Mouse (Mus musculus): ENCODE data around the gene Six4.
"Not testable (repeated sequence)": the region's sequence is repeated elsewhere in the genome, so short reads cannot be mapped to it uniquely, and the experiment has no call there.

The Six4 gene

DNA sequence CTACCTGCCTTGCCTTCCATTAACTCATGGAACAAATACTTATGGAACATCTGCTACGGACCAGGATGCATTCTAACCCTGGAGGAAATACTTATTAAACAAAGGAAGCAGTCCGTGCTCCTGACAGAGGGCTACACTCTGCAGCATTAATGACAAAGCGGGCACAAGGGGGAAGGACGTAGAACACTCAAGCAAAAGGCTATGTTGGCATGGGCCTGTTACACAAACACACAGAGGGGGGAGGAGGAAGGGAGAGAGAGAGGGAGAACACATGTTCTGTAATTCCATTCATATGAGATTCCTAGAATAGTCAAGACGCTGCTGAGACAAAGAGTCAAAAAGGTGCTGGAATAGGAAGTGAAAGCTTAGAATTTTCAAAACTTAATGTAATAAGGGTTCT, 24.8 kb downstream of the Six4 start:
- no peak for DNase-seq (ENCODE audit: low read depth, low spot score)

DNA sequence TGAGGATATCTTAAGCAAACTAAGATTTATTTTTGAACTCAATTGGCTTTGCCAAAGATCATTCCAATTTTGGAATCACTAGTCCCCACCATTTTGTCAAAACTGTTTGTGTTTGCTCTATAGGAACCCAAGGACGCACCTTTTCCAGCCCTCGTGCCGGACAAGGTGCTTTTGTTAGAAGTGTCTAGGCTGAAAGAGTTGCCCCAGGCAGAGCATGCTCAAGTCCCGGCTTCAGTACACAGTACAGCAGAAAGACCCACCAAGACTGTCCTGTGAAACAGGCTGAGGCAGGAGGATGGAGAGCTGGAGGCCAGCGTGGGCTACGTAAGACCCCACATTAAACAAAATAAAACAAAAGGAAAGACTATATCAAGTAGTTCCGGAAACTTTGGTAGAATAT, 26.2 kb downstream of the Six4 start:
- no peak for DNase-seq (ENCODE audit: low read depth, low spot score)

DNA sequence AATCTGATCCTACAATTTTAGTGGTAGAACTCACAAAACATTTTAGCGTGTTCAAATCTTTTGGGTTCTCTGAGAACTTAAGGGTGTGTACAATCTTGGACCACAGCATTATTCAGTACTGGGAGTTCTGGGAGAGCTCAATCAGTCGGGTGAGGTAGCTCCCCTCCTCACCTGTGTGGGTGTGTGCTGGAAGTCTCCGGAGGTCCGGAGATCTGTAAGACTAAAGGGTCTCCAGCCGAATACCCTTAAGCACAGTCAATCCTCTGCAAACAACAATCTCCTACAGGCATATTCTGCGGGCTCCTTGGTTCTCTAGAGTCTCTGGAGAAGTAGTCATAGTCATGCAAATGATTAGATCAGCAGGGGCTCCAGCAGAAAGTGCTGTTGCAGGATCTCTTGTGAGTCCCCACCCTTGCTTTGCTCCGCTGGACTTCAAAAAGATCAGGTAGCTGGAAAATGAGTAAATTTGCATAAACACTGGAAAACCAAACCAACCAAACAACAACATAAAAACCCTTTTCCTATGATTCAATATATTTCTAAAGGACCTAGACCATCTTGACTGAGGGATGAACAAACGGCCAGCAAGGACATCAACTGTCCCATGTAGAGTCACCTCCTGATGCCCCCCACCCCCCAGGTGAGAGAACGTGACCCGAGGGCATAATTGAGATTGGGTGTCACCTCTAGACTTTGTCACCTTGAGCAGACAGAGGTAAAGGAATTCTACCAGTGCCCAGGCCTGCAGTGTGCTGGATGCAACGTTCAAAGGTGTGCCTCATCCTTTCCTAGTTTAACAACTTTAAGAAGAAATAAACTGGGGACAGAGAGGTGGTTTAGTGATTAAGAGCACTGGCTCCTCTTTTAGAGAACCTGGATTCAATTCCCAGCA, 27.3 kb downstream of the Six4 start:
- DNase-seq (ENCODE audit: low read depth, low spot score), result no peak

DNA sequence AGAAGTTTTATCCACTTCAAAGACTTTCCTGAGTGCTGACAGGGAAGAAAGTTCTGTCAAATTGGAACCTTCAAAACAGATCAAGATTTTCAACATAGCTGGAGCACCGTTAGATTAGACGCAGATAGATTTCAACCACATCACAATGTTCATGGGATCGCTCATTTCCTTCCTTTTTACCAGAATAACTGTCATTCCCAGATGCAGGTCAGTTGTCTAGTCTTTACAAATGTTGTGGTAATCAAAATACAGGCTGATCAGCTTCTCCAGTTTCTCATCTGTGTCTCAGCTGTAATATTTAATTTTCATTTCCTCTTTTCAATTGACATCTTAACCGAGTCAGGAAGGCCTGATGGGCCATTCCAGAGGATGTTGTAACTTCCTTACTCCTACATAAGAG, 29.5 kb downstream of the Six4 start:
- DNase-seq (ENCODE audit: low read depth, low spot score), result no peak

DNA sequence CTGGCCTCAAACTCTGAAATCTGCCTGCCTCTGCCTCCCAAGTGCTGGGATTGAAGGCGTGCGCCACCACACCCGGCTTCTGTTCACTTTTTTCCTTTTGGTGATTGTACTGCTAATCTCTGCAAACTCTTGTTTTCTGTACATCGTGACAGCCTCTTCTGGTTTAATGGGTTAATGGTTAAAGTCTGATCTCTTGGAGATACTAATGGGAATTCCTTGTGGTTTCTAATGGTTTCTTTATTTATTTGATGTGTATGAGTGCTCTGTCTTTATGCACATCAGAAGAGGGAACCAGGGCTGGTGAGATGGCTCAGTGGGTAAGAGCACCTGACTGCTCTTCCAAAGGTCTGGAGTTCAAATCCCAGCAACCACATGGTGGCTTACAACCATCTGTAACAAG, 31.4 kb downstream of the Six4 start:
- DNase-seq (ENCODE audit: low read depth, low spot score), result not testable (repeated sequence)

DNA sequence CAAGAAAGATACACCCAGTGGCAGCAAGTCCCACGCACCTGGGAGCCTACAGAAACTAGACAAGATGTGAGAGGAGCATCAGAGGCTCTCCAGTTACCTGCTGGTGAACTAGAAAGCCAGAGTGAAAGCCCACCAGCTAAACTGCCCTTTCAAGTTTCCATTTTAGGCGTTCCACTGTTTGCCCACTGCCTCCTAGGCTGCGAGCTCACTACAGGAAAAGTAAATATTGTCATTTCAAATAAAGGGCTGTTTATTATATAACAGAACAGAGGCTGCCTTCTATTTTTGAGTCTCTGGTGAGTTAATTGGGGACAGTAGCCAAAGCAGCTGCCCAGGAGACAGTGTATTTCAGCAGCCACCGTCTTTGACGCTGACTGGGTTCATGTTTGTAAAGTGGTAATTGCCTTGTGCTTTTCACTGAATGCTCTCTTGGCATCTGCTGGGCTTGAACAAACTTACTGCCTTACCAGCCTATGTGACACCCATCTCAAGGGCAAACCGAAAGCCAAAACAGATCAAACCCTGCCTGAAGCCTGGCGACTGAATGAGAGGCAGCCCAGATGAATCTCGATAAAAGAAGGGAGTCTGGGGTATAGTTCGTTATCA, 52.3 kb downstream of the Six4 start:
- no peak for DNase-seq (ENCODE audit: low read depth, low spot score)

DNA sequence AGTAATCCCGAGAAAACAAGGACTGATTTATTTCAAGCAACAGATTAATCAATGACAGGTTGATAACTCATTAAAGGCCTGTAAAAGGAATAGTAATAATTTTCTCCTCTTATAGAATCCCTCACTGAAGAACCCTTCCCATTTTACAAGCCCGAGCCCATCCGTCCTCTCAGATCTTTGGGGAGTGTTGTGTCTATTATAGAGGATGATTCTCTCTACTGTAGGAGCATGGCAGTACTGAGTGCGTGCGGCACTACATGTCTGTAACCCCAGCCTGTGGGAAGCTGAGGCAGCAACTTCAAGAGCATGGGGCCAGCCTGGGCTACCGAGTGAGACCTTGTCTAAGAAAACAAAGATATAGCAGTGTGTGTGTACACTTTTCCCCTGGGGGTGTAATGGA, 55.8 kb downstream of the Six4 start:
- no peak for DNase-seq (ENCODE audit: low read depth, low spot score)

DNA sequence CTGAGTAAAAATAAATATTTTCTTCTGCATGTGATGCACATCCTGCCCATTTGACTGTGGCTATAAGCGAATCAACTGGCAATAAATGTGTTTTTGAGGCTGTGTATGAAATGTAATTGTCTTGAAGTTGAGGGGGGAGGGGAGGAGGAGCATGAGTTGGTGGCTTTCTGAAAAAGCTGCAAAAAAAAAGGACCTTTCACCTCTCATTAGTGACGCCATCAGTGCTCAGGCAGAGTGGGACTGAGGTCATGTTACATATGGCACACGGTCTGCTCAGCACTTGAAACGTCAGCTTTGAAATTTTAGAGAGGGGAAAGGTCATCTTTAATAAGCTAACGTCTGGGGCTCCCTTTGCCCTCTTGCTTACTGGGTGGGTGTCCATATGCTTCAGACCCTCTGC, 57.8 kb downstream of the Six4 start:
- DNase-seq (ENCODE audit: low read depth, low spot score), result no peak

DNA sequence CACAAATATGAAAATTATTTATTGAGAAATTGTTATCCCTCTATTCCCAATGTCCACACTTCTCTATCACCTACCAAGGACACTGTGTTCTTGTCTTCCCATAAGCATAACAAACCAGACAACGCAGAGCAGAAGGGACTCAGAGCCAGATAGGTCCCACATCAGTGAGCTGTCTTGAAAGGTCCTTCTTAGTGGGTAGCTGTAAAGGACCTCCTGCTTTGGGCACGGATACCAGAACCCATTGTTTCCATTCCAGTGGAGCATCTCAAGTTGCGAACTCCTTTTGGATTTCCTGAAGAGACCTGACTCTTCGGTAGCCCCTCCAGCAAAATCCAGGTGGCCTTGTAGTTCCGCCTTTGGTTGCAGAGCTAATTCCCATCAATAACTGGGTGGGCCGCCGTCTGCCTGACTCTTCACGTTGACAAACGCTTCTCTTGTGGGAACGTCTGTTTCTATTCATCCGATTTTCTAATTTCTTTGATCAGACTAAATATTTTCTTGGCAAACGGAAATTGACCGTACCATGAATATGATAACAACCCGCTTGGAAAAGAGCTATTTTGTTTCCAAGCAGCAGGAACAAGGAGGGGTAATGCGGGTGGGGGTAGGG, 58.6 kb downstream of the Six4 start:
- no peak for DNase-seq (ENCODE audit: low read depth, low spot score)

DNA sequence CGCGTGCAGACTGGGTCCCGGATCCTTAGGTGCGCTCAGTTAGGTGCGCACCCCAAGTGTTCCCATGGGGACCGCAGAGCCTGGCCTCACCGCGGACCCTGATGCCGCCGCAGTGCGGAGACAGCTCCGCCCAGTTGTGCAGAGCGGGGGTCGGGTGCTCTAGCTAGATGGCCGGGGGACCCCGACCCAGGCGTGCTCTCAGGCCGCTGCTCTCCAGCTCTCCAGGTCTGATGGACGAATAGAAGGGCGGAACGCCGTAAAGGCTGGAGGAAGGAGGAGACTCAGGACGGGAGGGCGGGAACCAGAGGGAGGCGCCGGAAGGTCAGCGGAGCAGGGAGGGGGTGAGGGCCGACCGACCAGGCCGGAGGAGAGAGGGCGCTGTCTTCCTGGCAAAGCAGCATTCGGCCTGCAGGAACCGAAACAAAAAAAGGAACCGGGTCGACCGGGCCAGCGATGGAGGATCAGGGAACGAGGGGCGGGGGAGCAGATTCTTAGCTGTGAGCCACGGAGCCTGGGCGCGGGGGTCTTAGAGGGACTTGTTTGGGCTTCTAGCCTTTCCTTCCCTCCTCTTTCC, 59.5 kb downstream of the Six4 start, which contains the start of gene Six1:
Six1 (minus strand) TSS at position 220 of the 574 bp plus-strand sequence.
- DNase-seq (ENCODE audit: low read depth, low spot score), result no peak

DNA sequence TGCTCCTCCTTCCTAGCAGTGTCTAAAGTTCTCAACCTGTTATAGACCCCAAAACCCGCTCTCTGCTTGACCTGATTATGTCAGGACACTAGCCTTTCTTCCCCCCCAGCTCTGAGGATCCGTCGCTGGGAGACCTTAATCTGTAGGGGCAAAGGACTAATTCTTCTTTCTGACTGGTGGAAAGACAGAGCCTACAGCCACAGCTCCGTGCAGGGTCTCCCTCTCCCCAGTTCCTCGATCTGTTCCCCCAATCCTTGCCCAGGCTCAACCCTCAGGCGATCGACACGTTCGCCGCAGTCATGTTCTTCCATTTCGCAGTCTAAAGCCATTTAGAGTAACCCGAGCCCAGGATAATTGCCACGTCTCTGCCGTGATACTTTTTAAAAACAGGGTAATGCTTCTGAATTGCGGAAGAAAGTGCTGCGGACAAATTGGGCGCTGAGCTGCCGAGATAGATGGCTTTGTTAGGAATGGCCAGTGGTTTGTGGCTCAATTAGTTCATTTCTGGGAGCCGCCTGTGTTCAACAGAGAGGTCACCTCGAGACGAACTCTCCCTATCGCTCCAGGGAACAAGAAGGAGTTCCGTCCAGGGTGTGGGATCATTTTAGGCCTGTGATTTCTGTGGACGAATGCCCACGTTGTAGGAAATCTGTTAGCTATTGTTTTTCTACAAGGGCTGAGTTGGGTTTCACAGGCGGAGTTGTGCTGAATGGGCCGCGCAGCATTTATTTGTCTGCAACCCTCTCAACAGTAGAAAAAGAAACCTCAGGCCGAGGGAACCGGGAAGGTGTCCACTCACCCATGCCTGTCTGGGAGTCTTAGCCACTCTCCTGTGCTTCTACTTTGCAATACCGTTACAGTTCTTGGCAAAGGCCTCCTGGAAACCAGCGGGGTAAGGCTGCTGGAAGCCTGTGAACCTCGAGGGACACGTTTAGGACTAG, 60.3 kb downstream of the Six4 start:
- no peak for DNase-seq (ENCODE audit: low read depth, low spot score)

DNA sequence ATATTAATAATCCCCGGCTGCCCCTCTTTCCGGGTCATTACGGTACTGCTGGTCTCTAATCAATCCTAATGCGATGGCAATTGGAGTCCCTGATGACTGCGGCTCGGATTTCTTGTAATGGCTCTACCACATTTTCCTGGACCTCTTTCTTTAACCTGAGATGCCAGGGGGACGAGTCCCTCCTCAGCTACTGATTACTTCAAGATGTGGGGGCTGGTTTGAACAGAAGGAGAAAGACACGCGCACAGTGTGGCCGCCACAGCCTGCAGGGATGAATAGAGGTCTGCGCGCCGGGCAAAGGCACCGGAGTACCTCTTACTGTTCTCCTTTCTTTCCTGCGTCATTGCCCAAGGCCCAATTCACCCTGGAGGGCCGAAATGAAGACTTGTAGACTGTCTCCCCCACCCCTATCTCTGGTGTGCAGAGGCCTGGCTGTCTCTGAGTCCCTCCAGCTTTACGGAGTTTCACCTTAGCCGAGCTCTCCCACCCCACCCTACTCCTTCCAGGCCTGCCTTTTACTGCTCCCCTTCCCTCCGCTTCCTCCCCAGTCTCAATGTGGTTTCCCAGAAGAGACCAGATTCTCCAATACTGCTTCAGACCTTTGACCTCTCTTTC, 61.1 kb downstream of the Six4 start:
- no peak for DNase-seq (ENCODE audit: low read depth, low spot score)

DNA sequence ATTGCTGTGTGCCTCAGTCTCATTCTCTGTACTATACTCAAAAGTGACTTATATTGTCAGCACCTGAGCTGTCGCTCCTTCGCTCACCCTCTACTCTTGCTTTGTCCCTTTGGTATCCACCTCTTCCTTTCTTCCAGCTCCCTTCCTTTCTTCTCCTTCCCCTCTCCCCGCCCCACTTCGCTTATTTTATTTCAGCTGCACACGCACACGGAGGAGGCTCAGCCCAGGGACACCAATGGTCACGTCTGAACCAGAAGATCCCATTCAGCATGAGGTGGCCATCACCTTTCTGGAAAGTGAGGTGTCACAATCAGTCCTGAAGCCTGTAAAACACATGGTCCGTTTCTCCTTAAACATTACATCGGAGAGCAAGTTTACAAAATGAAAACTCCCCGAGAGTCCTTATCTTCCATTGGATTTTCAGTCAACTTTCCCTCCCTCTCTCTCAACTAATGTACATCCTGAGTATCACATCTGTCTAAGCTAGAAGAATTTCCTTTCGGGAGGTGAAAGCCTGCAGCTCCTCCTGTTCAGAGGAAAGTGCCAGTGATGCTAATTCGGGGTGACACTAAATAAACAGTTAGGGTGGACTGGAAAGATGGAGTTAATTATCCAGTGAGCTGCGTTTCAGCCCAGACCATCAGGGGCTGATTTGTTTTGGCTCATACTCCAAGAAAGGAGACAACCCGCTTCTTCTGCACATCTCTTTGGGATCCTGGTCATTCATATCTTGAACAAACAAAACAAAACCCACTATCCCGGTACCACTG, 62.3 kb downstream of the Six4 start:
- DNase-seq (ENCODE audit: low read depth, low spot score), result no peak

DNA sequence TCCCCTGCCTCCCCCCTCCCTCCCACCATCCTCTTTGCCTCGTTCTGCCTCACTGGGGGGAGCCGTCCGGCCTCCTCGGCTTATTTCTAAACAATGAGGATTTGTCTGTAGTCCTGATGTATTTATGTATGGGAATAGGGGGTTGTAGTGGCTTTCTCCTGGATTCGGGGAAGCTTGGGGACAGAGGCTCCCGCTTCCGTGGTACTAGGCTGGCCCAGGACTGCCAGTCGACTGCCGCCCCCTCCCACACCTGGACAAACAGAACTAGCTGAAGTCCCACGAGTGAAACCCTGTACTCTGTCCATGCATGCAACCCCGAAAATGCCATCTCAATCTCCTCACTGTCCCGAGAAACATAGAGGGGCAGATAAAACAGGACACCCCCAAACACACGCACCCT, 63.0 kb downstream of the Six4 start:
- no peak for DNase-seq (ENCODE audit: low read depth, low spot score)

All from retina, adult 2 months (tissue).